Mouse (Mus musculus): ENCODE data around the gene Itpr3. TPM values are rescaled to one million over a fixed set of nuclear protein-coding genes. Genes with fewer than 3 reads are reported as not detected.
A peak's percentile ranks its signal among the peaks of the same experiment; 100 is the strongest.

Gene Itpr3
- polyA plus RNA-seq, 1 experiment from 2014 or later: 0.82 TPM

GRCm38 (mm10) chr17:27121266-27121665, 64.2 kb downstream of the Itpr3 start:
- H3K4me2 ChIP-seq: no peak overlapping the region
- H3K27me3 ChIP-seq (replicated peaks): peaks cover 15% of the 10 kb centered on the region; the same call in 1 of the 2 replicates
- H3K9ac ChIP-seq (replicated peaks): no peak overlapping the region
- 0 out of 2 replicates have a peak, but pooled peaks have one; percentile 4 for ATAC-seq (ENCODE audit: low FRiP score)
- H3K4me3 ChIP-seq (replicated peaks): no peak overlapping the region
- H3K27ac ChIP-seq (replicated peaks): no peak overlapping the region
- peaks cover 22% of the 10 kb centered on the region for H3K36me3 ChIP-seq
- H3K9me3 ChIP-seq (replicated peaks): no peaks in the 10 kb centered on the region
- 39% methylated on average over 14 of the region's 14 CpGs for WGBS
- peaks cover 32% of the 10 kb centered on the region for H3K4me1 ChIP-seq

GRCm38 (mm10) chr17:27121781-27122180, 64.7 kb downstream of the Itpr3 start:
- Histone ChIP-seq H3K27ac (replicated peaks) (no peak overlapping the region), H3K9me3 (replicated peaks) (no peaks in the 10 kb centered on the region), H3K36me3 (peaks cover 22% of the 10 kb centered on the region), H3K4me3 (replicated peaks) (no peak overlapping the region), H3K4me2 (no peak overlapping the region), H3K9ac (replicated peaks) (no peak overlapping the region), H3K27me3 (replicated peaks) (peaks cover 15% of the 10 kb centered on the region; the same call in 1 of the 2 replicates), H3K4me1 (peaks cover 35% of the 10 kb centered on the region)
- ATAC-seq (ENCODE audit: low FRiP score): no peak
- WGBS: 76% methylated on average over 7 of the region's 7 CpGs

- no peak overlapping the region for H3K4me2 ChIP-seq
- H3K9ac ChIP-seq (replicated peaks): no peak overlapping the region
- peaks cover 15% of the 10 kb centered on the region; the same call in 1 of the 2 replicates for H3K27me3 ChIP-seq (replicated peaks)
- no peak overlapping the region for H3K27ac ChIP-seq (replicated peaks)
- H3K4me1 ChIP-seq: peaks cover 43% of the 10 kb centered on the region
- WGBS: 83% methylated on average over 11 of the region's 11 CpGs
- peaks cover 22% of the 10 kb centered on the region for H3K36me3 ChIP-seq
- no peak overlapping the region for H3K4me3 ChIP-seq (replicated peaks)
- no peak for ATAC-seq (ENCODE audit: low FRiP score)
- H3K9me3 ChIP-seq (replicated peaks): no peaks in the 10 kb centered on the region
These were observed 65.6 kb downstream of the Itpr3 start for GRCm38 (mm10) chr17:27122701-27123100.

- Histone ChIP-seq H3K4me1 (peaks cover 47% of the 10 kb centered on the region), H3K36me3 (peaks cover 22% of the 10 kb centered on the region), H3K27ac (replicated peaks) (no peak overlapping the region), H3K9ac (replicated peaks) (no peak overlapping the region), H3K9me3 (replicated peaks) (no peaks in the 10 kb centered on the region), H3K27me3 (replicated peaks) (peaks cover 15% of the 10 kb centered on the region; the same call in 1 of the 2 replicates), H3K4me3 (replicated peaks) (no peak overlapping the region), H3K4me2 (no peak overlapping the region)
- 96% methylated on average over 2 of the region's 2 CpGs for WGBS
- ATAC-seq (ENCODE audit: low FRiP score): no peak
These were observed 66.0 kb downstream of the Itpr3 start for GRCm38 (mm10) chr17:27123103-27123502.

- no peak for ATAC-seq (ENCODE audit: low FRiP score)
- H3K4me1 ChIP-seq: peaks cover 51% of the 10 kb centered on the region
- peaks cover 22% of the 10 kb centered on the region for H3K36me3 ChIP-seq
- H3K4me2 ChIP-seq: no peak overlapping the region
- no peak overlapping the region for H3K27ac ChIP-seq (replicated peaks)
- 83% methylated on average over 7 of the region's 7 CpGs for WGBS
- no peak overlapping the region for H3K9ac ChIP-seq (replicated peaks)
- H3K9me3 ChIP-seq (replicated peaks): no peaks in the 10 kb centered on the region
- H3K4me3 ChIP-seq (replicated peaks): no peak overlapping the region
- H3K27me3 ChIP-seq (replicated peaks): peaks cover 17% of the 10 kb centered on the region; the same call in 1 of the 2 replicates
These were observed 66.8 kb downstream of the Itpr3 start for GRCm38 (mm10) chr17:27123813-27124375.

GRCm38 (mm10) chr17:27125185-27125584, 68.1 kb downstream of the Itpr3 start:
- no peak for ATAC-seq (ENCODE audit: low FRiP score)
- no peak overlapping the region for H3K4me3 ChIP-seq (replicated peaks)
- H3K9ac ChIP-seq (replicated peaks): no peak overlapping the region
- H3K36me3 ChIP-seq: peaks cover 22% of the 10 kb centered on the region
- 35% methylated on average over 12 of the region's 12 CpGs for WGBS
- H3K9me3 ChIP-seq (replicated peaks): no peaks in the 10 kb centered on the region
- H3K27ac ChIP-seq (replicated peaks): 0 out of 2 replicates have a peak overlapping the region, but pooled peaks have one; percentile 23
- no peak overlapping the region for H3K4me2 ChIP-seq
- H3K27me3 ChIP-seq (replicated peaks): peaks cover 17% of the 10 kb centered on the region; the same call in 1 of the 2 replicates
- peaks cover 60% of the 10 kb centered on the region for H3K4me1 ChIP-seq

GRCm38 (mm10) chr17:27125669-27126202, 68.6 kb downstream of the Itpr3 start:
- H3K36me3 ChIP-seq: peaks cover 22% of the 10 kb centered on the region

GRCm38 (mm10) chr17:27126974-27127373, 69.9 kb downstream of the Itpr3 start:
- Histone ChIP-seq H3K9ac (replicated peaks) (0 out of 2 replicates have a peak overlapping the region, but pooled peaks have one; percentile 28), H3K36me3 (peaks cover 22% of the 10 kb centered on the region), H3K4me1 (peaks cover 62% of the 10 kb centered on the region), H3K4me2 (no peak overlapping the region), H3K27ac (replicated peaks) (0 out of 2 replicates have a peak overlapping the region, but pooled peaks have one; percentile 23), H3K9me3 (replicated peaks) (no peaks in the 10 kb centered on the region), H3K4me3 (replicated peaks) (no peak overlapping the region), H3K27me3 (replicated peaks) (peaks cover 16% of the 10 kb centered on the region; the same call in 1 of the 2 replicates)
- 84% methylated on average over 10 of the region's 10 CpGs for WGBS
- no peak for ATAC-seq (ENCODE audit: low FRiP score)

More at GRCm38 (mm10) chr17:27125669-27126202, 68.6 kb downstream of the Itpr3 start:
- ATAC-seq (ENCODE audit: low FRiP score): no peak
- Histone ChIP-seq H3K4me2 (no peak overlapping the region), H3K9me3 (replicated peaks) (no peaks in the 10 kb centered on the region), H3K4me1 (peaks cover 60% of the 10 kb centered on the region), H3K4me3 (replicated peaks) (no peak overlapping the region), H3K9ac (replicated peaks) (no peak overlapping the region; the same call in 1 of the 2 replicates), H3K27ac (replicated peaks) (no peak overlapping the region), H3K27me3 (replicated peaks) (peaks cover 17% of the 10 kb centered on the region; the same call in 1 of the 2 replicates)
- WGBS: 85% methylated on average over 11 of the region's 11 CpGs

GRCm38 (mm10) chr17:27128189-27128588, 71.1 kb downstream of the Itpr3 start:
- H3K9me3 ChIP-seq (replicated peaks): no peaks in the 10 kb centered on the region
- ATAC-seq (ENCODE audit: low FRiP score): no peak
- H3K36me3 ChIP-seq: peaks cover 12% of the 10 kb centered on the region
- no peak overlapping the region for H3K4me3 ChIP-seq (replicated peaks)
- H3K9ac ChIP-seq (replicated peaks): no peak overlapping the region; the same call in 1 of the 2 replicates
- no peak overlapping the region for H3K4me2 ChIP-seq
- H3K27me3 ChIP-seq (replicated peaks): peaks cover 14% of the 10 kb centered on the region; the same call in 1 of the 2 replicates
- no peak overlapping the region for H3K27ac ChIP-seq (replicated peaks)
- WGBS: 93% methylated on average over 5 of the region's 5 CpGs
- H3K4me1 ChIP-seq: peaks cover 74% of the 10 kb centered on the region

GRCm38 (mm10) chr17:27129291-27129690, 72.2 kb downstream of the Itpr3 start:
- Histone ChIP-seq H3K9ac (replicated peaks) (no peak overlapping the region), H3K36me3 (peaks cover under 1% of the 10 kb centered on the region; the same call in 1 of the 2 replicates), H3K27ac (replicated peaks) (no peak overlapping the region), H3K27me3 (replicated peaks) (0 out of 2 replicates have a peak, but pooled peaks cover 6% of the 10 kb centered on the region), H3K4me1 (peaks cover 81% of the 10 kb centered on the region), H3K4me3 (replicated peaks) (no peak overlapping the region), H3K4me2 (no peak overlapping the region), H3K9me3 (replicated peaks) (no peaks in the 10 kb centered on the region)
- ATAC-seq (ENCODE audit: low FRiP score): no peak
- whole genome bisulfite sequencing: 72% methylated on average over 13 of the region's 13 CpGs

- 84% methylated on average over 7 of the region's 7 CpGs for WGBS
- H3K27ac ChIP-seq (replicated peaks): 0 out of 2 replicates have a peak overlapping the region, but pooled peaks have one; percentile 23
These were observed 72.7 kb downstream of the Itpr3 start for GRCm38 (mm10) chr17:27129819-27130218.

More at GRCm38 (mm10) chr17:27129819-27130218, 72.7 kb downstream of the Itpr3 start:
- H3K9ac ChIP-seq (replicated peaks): 0 out of 2 replicates have a peak overlapping the region, but pooled peaks have one; percentile 18
- 0 out of 2 replicates have a peak, but pooled peaks cover 6% of the 10 kb centered on the region for H3K27me3 ChIP-seq (replicated peaks)
- ATAC-seq (ENCODE audit: low FRiP score): no peak
- H3K36me3 ChIP-seq: no peaks in the 10 kb centered on the region
- H3K4me2 ChIP-seq: peak overlapping the region; percentile 5; the same call in 1 of the 2 replicates
- H3K4me1 ChIP-seq: peaks cover 80% of the 10 kb centered on the region
- H3K4me3 ChIP-seq (replicated peaks): no peak overlapping the region
- H3K9me3 ChIP-seq (replicated peaks): no peaks in the 10 kb centered on the region

All from neural tube, embryonic 15.5 days (tissue).